Mouse (Mus musculus): ENCODE results near the gene Bcl9. TPM values are rescaled to one million over a fixed set of nuclear protein-coding genes. Genes with fewer than 3 reads are reported as not detected.

Bcl9 gene
- polyA plus RNA-seq, 1 experiment from 2014 or later: 74.0 TPM

- Histone ChIP-seq H3K4me1 (ENCODE audit: control insufficient read depth, insufficient read depth, low read length) (peaks cover 2% of the 10 kb centered on the region; the same call in 1 of the 2 replicates), H3K9ac (replicated peaks; ENCODE audit: low read length) (no peak overlapping the region), H3K4me2 (ENCODE audit: low read depth, low read length) (no peak overlapping the region), H3K9me3 (replicated peaks; ENCODE audit: control insufficient read depth, low read length) (no peaks in the 10 kb centered on the region), H3K36me3 (replicated peaks; ENCODE audit: control insufficient read depth, insufficient read depth, low read depth, low read length) (no peaks in the 10 kb centered on the region), H3K27me3 (ENCODE audit: control insufficient read depth, insufficient read depth, low read length) (no peaks in the 10 kb centered on the region), H3K4me3 (ENCODE audit: low read depth, low read length) (no peak overlapping the region), H3K27ac (replicated peaks; ENCODE audit: low read depth, low read length) (no peak overlapping the region)
- 91% methylated on average over 5 of the region's 5 CpGs for WGBS
- DNase-seq (ENCODE audit: low spot score): no peak
- ATAC-seq (replicated peaks; ENCODE audit: insufficient number of reproducible peaks, low FRiP score, low TSS enrichment, low read depth): no peak
These were observed 58.4 kb downstream of the Bcl9 start for GRCm38 (mm10) chr3:97239316-97239715.

GRCm38 (mm10) chr3:97238521-97238920 lies 59.2 kb downstream of the Bcl9 start:
- Histone ChIP-seq H3K9ac (replicated peaks; ENCODE audit: low read length) (no peak overlapping the region), H3K36me3 (replicated peaks; ENCODE audit: control insufficient read depth, insufficient read depth, low read depth, low read length) (no peaks in the 10 kb centered on the region), H3K4me3 (ENCODE audit: low read depth, low read length) (no peak overlapping the region), H3K4me1 (ENCODE audit: control insufficient read depth, insufficient read depth, low read length) (peaks cover 2% of the 10 kb centered on the region; the same call in 1 of the 2 replicates), H3K4me2 (ENCODE audit: low read depth, low read length) (no peak overlapping the region), H3K27me3 (ENCODE audit: control insufficient read depth, insufficient read depth, low read length) (no peaks in the 10 kb centered on the region), H3K9me3 (replicated peaks; ENCODE audit: control insufficient read depth, low read length) (no peaks in the 10 kb centered on the region), H3K27ac (replicated peaks; ENCODE audit: low read depth, low read length) (no peak overlapping the region)
- DNase-seq (ENCODE audit: low spot score): no peak
- 80% methylated on average over 2 of the region's 2 CpGs for WGBS
- no peak for ATAC-seq (replicated peaks; ENCODE audit: insufficient number of reproducible peaks, low FRiP score, low TSS enrichment, low read depth)

GRCm38 (mm10) chr3:97237403-97237802 lies 60.3 kb downstream of the Bcl9 start:
- Histone ChIP-seq H3K9me3 (replicated peaks; ENCODE audit: control insufficient read depth, low read length) (no peaks in the 10 kb centered on the region), H3K27ac (replicated peaks; ENCODE audit: low read depth, low read length) (no peak overlapping the region), H3K9ac (replicated peaks; ENCODE audit: low read length) (no peak overlapping the region), H3K4me2 (ENCODE audit: low read depth, low read length) (no peak overlapping the region), H3K4me3 (ENCODE audit: low read depth, low read length) (no peak overlapping the region), H3K4me1 (ENCODE audit: control insufficient read depth, insufficient read depth, low read length) (no peaks in the 10 kb centered on the region), H3K36me3 (replicated peaks; ENCODE audit: control insufficient read depth, insufficient read depth, low read depth, low read length) (no peaks in the 10 kb centered on the region), H3K27me3 (ENCODE audit: control insufficient read depth, insufficient read depth, low read length) (no peaks in the 10 kb centered on the region)
- ATAC-seq (replicated peaks; ENCODE audit: insufficient number of reproducible peaks, low FRiP score, low TSS enrichment, low read depth): no peak
- DNase-seq (ENCODE audit: low spot score): no peak
- WGBS: 85% methylated on average over 2 of the region's 2 CpGs

- 90% methylated on average over 14 of the region's 14 CpGs for WGBS
- H3K27me3 ChIP-seq (ENCODE audit: control insufficient read depth, insufficient read depth, low read length): no peaks in the 10 kb centered on the region
- H3K36me3 ChIP-seq (replicated peaks; ENCODE audit: control insufficient read depth, insufficient read depth, low read depth, low read length): no peaks in the 10 kb centered on the region
- no peak for DNase-seq (ENCODE audit: low spot score)
- H3K9me3 ChIP-seq (replicated peaks; ENCODE audit: control insufficient read depth, low read length): no peaks in the 10 kb centered on the region
- no peak overlapping the region for H3K27ac ChIP-seq (replicated peaks; ENCODE audit: low read depth, low read length)
- H3K4me3 ChIP-seq (ENCODE audit: low read depth, low read length): no peak overlapping the region
- no peaks in the 10 kb centered on the region for H3K4me1 ChIP-seq (ENCODE audit: control insufficient read depth, insufficient read depth, low read length)
- H3K9ac ChIP-seq (replicated peaks; ENCODE audit: low read length): no peak overlapping the region
- no peak overlapping the region for H3K4me2 ChIP-seq (ENCODE audit: low read depth, low read length)
- no peak for ATAC-seq (replicated peaks; ENCODE audit: insufficient number of reproducible peaks, low FRiP score, low TSS enrichment, low read depth)
These were observed 62.9 kb downstream of the Bcl9 start for GRCm38 (mm10) chr3:97234797-97235196.

- Histone ChIP-seq H3K4me3 (ENCODE audit: low read depth, low read length) (no peak overlapping the region), H3K9ac (replicated peaks; ENCODE audit: low read length) (no peak overlapping the region), H3K4me2 (ENCODE audit: low read depth, low read length) (no peak overlapping the region), H3K27me3 (ENCODE audit: control insufficient read depth, insufficient read depth, low read length) (no peaks in the 10 kb centered on the region), H3K36me3 (replicated peaks; ENCODE audit: control insufficient read depth, insufficient read depth, low read depth, low read length) (no peaks in the 10 kb centered on the region), H3K4me1 (ENCODE audit: control insufficient read depth, insufficient read depth, low read length) (no peaks in the 10 kb centered on the region), H3K9me3 (replicated peaks; ENCODE audit: control insufficient read depth, low read length) (no peaks in the 10 kb centered on the region), H3K27ac (replicated peaks; ENCODE audit: low read depth, low read length) (no peak overlapping the region)
- no peak for ATAC-seq (replicated peaks; ENCODE audit: insufficient number of reproducible peaks, low FRiP score, low TSS enrichment, low read depth)
- no peak for DNase-seq (ENCODE audit: low spot score)
- 92% methylated on average over 3 of the region's 3 CpGs for WGBS
These were observed 65.4 kb downstream of the Bcl9 start for GRCm38 (mm10) chr3:97232328-97232727.

GRCm38 (mm10) chr3:97231857-97232256 lies 65.9 kb downstream of the Bcl9 start:
- H3K27me3 ChIP-seq (ENCODE audit: control insufficient read depth, insufficient read depth, low read length): no peaks in the 10 kb centered on the region
- no peaks in the 10 kb centered on the region for H3K9me3 ChIP-seq (replicated peaks; ENCODE audit: control insufficient read depth, low read length)
- H3K4me3 ChIP-seq (ENCODE audit: low read depth, low read length): no peak overlapping the region
- no peak overlapping the region for H3K27ac ChIP-seq (replicated peaks; ENCODE audit: low read depth, low read length)
- 89% methylated on average over 9 of the region's 9 CpGs for WGBS
- H3K9ac ChIP-seq (replicated peaks; ENCODE audit: low read length): no peak overlapping the region
- H3K36me3 ChIP-seq (replicated peaks; ENCODE audit: control insufficient read depth, insufficient read depth, low read depth, low read length): no peaks in the 10 kb centered on the region
- H3K4me1 ChIP-seq (ENCODE audit: control insufficient read depth, insufficient read depth, low read length): no peaks in the 10 kb centered on the region
- DNase-seq (ENCODE audit: low spot score) (no peak), ATAC-seq (replicated peaks; ENCODE audit: insufficient number of reproducible peaks, low FRiP score, low TSS enrichment, low read depth) (no peak)
- no peak overlapping the region for H3K4me2 ChIP-seq (ENCODE audit: low read depth, low read length)

GRCm38 (mm10) chr3:97230631-97231404 lies 66.9 kb downstream of the Bcl9 start:
- Histone ChIP-seq H3K9me3 (replicated peaks; ENCODE audit: control insufficient read depth, low read length) (no peaks in the 10 kb centered on the region), H3K27ac (replicated peaks; ENCODE audit: low read depth, low read length) (no peak overlapping the region), H3K36me3 (replicated peaks; ENCODE audit: control insufficient read depth, insufficient read depth, low read depth, low read length) (no peaks in the 10 kb centered on the region), H3K4me2 (ENCODE audit: low read depth, low read length) (no peak overlapping the region), H3K4me1 (ENCODE audit: control insufficient read depth, insufficient read depth, low read length) (no peaks in the 10 kb centered on the region), H3K9ac (replicated peaks; ENCODE audit: low read length) (no peak overlapping the region), H3K27me3 (ENCODE audit: control insufficient read depth, insufficient read depth, low read length) (no peaks in the 10 kb centered on the region), H3K4me3 (ENCODE audit: low read depth, low read length) (no peak overlapping the region)
- ATAC-seq (replicated peaks; ENCODE audit: insufficient number of reproducible peaks, low FRiP score, low TSS enrichment, low read depth) (no peak), DNase-seq (ENCODE audit: low spot score) (no peak)
- 94% methylated on average over 5 of the region's 5 CpGs for WGBS

GRCm38 (mm10) chr3:97228457-97228856 lies 69.3 kb downstream of the Bcl9 start:
- Histone ChIP-seq H3K4me1 (ENCODE audit: control insufficient read depth, insufficient read depth, low read length) (no peaks in the 10 kb centered on the region), H3K27me3 (ENCODE audit: control insufficient read depth, insufficient read depth, low read length) (no peaks in the 10 kb centered on the region), H3K27ac (replicated peaks; ENCODE audit: low read depth, low read length) (peak overlapping the region; percentile 85), H3K4me3 (ENCODE audit: low read depth, low read length) (peak overlapping the region; percentile 89), H3K9me3 (replicated peaks; ENCODE audit: control insufficient read depth, low read length) (no peaks in the 10 kb centered on the region), H3K4me2 (ENCODE audit: low read depth, low read length) (peak overlapping the region; percentile 86), H3K36me3 (replicated peaks; ENCODE audit: control insufficient read depth, insufficient read depth, low read depth, low read length) (no peaks in the 10 kb centered on the region), H3K9ac (replicated peaks; ENCODE audit: low read length) (peak overlapping the region; percentile 78; the same call in 1 of the 2 replicates)
- DNase-seq (ENCODE audit: low spot score) (no peak), ATAC-seq (replicated peaks; ENCODE audit: insufficient number of reproducible peaks, low FRiP score, low TSS enrichment, low read depth) (no peak)
- 13% methylated on average over 12 of the region's 12 CpGs for WGBS
